Mouse (Mus musculus) embryo, embryonic 10.5 days (tissue): ENCODE data around the gene Rasl11a.
"Not testable (repeated sequence)": the region's sequence is repeated elsewhere in the genome, so short reads cannot be mapped to it uniquely, and the experiment has no call there.

Experiments
- DNase-seq: peaks from one replicate; pipeline ENCODE4 v3.0.0-alpha.2; 2015; ENCODE audit warnings: low spot score

The Rasl11a gene

DNA sequence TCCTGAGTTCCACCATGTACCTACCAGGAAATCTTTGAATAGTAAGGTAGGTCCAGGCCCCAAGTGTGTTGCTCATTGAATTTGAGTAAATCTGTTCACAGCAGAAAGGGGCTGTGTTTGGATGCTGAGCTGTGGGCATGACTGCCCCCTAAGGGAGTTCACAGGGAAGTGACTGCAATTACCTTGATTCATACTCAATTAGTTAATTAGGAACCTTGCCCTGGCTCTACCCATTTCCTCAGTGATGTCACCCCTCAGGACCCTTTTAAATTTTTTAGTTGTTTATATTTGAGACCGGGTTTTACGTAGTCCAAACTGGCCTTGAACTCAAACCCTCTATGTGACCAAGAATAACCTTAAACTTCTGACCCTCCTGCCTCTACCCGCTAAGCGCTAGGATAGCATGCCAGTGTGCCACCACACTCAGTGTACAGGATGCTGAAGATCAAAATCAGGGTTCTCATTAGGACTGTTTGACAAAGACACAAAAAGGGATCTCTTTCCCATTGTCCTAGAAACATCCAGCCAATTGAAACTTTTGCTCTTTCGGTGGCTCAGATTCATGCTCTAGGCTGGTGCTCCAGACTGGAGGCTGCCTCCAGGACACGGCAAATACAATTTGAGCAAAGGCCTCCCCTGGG is 450 bp upstream of the Rasl11a start:
- no peak for DNase-seq

DNA sequence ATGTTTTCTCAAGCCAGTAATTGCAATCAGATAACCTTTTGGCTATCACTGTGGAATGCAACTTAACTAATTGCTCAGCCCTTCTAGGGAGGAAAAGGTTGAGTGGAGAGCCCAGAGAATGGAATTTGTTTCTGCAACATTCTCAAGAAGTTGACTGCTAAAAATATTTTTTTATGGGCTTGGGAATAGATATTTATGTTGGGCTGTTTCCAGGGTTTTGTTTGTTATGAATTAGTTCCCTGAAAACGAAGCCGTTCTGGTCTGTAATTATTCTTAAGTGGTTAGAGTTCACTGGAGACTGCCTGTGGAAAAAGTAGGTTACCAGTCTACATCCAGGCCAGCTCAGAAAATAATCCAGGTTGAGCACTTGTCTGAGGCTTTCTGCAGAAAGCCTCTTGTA is 1.6 kb downstream of the Rasl11a start:
- no peak for DNase-seq

DNA sequence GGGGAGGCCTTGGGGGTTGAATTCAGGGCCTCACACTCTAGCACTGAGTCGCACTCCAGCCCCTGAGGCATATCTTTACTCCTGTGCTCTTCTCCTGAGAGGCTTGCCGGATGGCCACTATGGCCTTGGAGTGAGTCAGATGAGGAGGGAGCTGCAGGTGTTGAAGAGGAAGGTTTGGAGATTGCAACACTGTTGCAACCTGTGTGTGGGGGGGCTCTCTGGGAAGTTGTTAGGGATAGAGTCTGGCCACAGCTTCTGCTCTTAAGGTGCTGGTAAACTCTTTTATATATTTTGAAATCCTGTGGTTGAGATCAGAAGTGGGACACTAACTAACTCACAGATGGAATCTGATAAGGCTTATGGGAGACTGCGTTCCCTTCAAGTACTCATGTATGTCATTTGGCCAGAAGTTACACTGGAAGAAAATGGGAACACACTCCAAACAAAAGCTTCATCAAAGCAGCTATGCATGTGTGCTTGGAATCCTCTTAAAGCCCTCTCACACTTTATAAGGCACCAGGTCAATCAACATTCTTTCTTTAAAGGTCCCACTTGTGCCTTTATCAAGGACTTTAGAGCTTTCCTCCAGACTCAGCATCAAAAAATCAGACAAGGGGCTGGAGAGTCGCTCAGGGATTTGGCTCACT is 4.2 kb downstream of the Rasl11a start:
- no peak for DNase-seq

DNA sequence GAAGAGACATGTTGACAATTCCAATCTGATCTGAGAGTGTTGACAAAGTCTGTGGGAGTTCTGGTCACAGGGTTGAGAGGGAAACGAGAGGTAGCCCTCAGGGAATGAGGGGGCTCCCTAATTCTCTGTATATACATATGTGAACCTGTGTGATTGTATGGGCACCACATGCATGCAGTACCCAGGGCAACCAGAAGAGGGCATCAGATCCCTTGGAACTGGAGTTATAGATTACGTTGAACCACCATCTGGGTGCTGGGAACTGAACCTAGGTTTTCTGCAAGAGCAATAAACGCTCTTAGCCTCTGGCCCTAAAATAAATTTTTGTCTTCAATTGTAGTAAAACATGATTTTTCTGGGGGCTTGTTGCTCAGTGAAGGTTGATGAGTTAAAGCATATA is 11.2 kb downstream of the Rasl11a start:
- DNase-seq = no peak

DNA sequence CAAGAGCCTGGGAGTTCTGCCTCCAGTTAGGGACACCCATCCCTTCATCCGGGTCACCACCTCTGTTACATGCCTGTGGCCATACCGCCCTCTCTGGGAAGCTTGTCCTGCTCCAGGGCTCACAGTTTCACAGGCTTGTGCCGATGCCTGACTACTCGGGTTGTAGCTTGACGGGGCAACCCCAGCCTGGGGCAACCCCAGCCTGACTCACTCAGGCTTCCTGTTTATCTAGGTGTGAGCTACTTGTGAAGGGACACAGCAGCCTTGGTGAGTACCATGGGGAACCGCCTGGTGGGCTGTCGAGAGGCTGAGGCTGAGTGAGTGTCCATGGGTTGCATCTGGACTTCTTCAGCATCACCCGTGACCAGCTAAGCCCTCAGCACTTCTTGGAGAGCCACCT is 12.7 kb downstream of the Rasl11a start:
- no peak for DNase-seq

DNA sequence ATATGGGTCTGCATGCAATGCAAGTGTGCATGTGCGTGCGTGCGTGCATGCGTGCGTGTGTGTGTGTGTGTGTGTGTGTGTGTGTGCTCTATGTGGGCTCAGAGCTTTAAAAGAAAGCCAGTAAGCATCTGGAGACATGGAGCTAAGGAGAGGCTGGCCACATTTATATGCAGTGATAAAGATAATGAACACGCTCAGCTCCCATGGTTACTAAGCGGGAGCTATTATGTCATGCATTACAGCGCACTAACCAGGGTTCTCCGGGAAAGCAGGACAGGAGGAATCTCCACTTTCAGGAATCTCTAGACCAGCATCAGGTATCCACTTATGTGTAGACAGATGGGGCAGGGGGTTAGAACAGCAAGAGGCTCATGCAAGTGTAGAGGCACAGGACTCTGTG is 13.9 kb downstream of the Rasl11a start:
- DNase-seq = no peak

DNA sequence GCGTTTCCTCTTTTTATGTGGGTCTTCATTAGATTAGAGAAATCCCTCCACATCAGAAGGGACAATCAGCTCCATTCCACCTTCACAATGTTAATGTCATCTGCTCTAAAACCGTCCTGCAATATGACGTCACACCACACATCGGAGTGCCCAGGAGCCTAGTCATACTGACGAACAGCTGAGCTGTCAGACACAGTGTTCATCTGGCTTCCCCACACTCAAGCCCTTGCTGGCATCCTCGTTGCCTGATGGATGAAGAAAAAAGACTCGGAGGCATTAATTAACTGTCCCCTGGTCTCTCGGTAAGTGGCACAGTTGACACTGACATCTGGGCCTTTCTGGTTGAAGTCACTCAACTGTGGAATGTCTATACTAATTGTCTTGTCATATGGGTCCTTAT is 14.4 kb downstream of the Rasl11a start:
- DNase-seq = no peak

DNA sequence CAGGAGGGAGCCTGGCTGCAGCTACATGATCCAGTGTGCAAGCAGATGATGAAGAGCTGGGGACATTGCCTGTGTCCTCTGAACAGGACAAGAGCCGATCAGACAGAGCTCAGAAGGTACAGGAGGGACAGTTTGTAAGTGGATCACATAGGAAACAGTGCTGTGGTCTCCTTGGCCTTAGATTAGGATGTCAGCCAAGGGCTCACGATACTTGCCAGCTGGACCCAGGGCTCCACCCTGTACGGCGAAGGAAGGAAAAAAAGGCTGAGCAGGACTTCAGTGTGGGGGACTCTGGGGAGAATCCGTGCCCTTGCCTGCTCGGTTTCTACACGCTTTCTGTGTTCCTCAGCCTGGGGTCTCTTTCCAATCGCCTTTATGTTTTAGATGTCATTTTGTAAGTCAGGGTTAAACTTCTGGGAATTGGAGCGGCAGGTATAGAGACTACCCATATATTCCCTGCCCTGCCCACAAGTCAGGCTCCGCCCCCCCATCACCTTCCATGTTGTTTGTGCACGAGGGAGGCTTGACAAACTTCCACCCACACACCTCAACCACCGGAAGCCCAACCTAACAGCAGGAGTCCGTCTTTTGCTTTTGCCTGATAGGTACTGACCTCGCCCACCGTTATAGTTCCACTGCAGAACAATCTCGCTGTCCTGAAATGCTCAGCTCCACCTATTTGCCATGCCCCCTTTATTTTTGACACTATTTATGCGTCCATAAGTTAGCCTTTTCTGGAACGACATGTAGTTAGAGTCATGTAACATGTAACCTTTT is 15.5 kb downstream of the Rasl11a start:
- DNase-seq = no peak

DNA sequence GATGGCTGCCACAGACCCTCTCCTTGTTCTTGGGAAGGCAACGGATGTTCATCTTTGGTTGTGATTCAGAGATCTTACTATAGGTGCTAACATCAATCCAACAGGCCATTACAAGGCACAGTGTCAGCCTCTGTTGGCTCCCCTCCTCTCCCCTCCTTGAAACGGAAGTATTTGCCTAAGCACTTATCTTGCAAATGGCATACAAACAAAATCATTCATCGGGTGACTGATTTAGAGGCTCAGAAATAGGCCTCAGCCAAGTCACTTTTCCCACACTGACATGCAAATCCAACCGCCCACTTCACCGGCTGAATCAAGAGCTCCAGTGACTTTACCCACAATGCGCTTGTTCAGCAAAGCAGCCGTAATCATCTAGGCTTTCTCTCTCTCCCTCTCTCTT is 16.7 kb downstream of the Rasl11a start:
- DNase-seq = no peak

DNA sequence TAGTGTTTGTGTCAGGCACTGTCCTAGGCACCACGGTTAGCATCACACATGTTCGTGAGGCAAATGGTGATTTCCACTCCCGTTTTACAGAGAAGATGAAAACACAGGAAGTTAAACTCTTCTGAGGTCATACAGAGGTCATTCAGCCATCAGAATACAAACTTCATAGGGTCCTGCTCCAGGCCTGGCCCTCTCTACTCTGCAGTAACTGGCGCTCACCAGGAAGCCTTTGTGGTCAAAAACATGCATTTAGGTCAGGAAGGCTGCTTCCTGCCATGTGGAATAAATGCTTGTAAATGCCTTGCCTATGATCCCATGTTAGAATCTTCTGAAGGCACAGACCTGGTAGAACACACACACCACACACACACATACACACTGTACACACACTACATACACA is 20.6 kb downstream of the Rasl11a start:
- no peak for DNase-seq

DNA sequence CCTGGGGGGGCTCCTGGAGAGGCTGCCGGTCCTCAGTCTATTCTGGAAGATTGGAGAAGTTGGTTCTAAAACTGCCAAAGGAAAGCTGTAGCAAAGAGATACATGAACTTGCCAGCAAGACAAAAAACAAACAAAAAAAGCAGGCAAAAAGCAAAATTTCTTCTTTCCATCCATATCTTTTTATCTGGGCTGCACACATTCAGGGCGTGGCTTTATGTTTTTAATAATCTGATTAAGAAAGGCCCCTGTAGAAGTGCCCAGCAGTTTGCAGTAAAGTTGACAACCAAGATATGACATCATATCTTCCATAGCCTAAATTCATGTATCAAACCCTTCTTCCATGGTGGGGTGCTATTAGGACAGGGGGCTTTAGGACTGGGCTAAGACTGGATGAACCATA is 21.4 kb downstream of the Rasl11a start:
- no peak for DNase-seq

DNA sequence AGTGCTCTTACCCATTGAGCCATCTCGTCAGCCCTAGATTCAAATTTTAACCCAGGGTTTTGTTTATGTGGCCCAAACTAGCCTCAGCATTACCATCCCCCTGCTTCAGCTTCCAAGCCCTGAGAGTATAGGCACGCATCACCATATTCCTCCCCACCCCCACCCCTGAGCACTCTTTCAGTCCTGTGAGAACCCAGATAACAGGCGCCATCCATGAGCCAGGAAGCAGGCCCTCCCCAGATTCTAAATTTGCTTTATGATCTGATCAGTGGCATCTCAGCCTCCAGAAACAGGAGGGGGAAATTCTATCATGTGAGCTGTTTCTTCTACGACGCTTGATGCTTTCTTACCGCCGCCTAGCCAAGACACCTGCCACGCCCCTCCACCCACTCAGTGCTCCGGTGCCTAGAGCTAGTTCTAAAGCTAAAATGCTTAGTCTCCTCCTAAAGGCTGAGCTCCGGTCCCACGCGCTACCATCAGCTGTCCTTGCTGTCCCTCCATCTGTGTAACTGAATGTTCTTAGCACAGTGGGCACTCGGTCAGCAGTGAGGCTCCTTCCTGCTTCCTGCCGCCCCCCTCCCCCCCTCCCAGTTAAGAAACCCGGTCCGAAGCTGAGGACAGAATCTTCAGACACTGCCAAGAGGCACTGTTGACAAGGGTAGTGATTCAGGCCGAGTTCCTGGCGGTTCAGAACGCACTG is 22.5 kb downstream of the Rasl11a start:
- peak; percentile 44 for DNase-seq

DNA sequence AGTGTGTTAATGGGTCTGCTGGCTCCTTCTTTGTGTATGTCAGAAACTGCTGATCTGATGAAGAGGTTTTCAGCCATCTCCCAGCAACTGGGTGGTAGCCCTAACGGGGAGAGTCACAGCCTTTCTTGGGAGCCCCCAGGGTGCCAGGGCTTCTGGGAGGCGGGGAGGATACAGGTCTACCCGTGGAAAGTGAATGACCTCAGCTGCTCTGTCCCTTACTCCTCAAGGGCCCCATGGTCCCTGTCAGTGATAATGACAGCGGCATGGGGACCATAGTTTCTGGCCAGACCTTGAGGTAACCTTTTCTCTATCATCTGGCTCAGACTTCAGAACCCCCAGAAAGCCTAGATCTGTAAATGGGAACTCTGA is 23.1 kb downstream of the Rasl11a start:
- no peak for DNase-seq

DNA sequence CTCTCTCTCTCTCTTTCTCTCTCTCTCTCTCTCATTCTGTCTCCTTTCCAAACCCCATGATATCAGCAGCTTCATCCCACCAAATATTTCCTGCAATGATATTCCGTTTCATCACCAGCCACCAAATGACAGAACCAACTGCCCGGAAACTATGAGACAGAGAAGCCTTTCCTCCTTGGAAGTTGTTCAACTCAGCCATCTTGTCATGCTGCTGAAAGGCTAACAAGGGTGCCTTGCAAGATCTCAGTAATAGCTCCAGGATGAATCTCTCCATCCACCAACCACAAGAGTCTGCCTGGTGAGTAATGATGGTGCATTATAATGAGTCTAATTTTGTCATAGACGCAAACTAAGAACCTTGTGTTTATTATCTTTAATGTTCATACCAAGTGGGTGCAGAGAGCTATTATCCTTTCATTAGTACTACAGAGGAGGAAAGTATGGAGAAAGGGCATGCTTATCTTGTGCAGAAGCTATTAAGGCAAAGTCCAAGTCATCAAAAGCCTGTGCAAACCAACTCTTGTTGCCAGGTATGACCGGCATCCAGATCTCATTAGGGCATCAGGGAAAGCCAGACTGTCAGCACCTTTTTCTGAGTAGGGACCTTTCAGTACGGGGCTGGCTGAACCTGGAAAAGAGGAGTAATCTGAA is 28.2 kb downstream of the Rasl11a start:
- DNase-seq = no peak

DNA sequence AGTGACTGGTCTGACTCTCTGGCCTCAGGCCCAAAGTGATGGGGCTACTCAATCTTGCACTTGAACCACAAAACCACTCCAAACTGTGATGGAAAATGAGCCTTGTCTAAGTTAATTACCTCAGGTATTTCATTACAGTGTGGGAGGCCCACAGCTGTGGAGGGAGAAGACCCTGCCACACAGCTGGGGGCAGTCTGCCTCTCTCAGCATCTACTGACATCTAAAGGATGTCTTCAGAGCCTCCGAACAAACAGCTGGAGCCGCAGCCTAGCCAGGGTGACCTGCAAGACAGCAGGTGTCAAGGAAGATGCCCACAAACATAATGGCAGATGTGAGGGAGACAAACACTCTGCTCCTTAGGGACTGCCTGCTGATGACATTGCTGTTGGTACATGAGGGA is 31.2 kb downstream of the Rasl11a start:
- no peak for DNase-seq

DNA sequence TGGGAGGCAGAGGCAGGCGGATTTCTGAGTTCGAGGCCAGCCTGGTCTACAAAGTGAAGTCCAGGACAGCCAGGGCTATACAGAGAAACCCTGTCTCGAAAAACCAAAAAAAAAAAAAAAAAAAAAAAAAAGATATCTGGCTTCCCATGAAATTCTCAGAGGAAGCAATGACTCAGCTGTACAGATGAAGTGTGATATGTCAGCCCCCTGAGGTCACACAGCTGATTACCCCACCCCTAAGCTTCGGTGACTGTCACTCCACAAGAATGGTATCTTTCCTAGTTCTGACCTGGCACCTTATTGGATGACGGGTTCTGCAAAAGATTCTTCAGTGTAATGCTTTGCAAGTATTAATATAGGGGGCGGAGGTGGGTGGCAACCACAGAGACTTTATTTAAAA is 33.0 kb downstream of the Rasl11a start:
- DNase-seq = not testable (repeated sequence)

DNA sequence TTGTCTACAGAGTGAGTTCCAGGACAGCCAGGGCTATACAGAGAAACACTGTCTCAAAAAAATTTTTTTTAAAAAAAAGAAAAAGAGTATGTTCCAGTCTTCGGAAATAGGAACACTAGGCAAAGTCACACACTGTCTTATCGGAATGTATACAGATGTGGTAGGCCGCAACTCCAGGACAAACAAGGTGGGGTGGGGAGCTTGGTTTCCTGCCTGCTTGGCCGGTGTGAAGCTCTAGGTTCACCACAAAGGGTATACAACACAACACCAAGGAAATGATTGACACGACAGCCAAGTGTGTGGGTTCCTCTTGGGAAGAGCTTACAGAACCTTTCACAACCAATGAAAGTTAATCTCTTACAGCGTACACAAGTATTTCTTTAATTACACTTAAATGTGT is 37.4 kb downstream of the Rasl11a start:
- DNase-seq = no peak

DNA sequence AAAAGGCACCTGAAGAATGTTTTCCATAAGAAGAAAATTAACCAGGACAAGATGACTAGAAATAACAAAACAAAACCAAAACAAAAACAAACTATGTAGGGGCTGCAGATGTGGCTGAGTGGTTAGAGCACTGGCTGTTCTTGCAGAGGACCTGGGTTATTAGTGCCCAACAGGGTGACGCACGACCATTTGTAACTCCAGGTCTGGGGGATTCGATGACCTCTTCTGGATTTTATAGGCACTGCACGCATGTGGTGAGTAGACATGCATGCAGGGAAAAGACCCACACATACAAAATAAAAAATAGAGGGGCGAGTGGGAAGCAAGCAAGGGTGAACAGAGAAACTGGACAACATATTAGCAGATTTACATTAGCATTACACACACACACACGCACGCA is 38.2 kb downstream of the Rasl11a start:
- no peak for DNase-seq

DNA sequence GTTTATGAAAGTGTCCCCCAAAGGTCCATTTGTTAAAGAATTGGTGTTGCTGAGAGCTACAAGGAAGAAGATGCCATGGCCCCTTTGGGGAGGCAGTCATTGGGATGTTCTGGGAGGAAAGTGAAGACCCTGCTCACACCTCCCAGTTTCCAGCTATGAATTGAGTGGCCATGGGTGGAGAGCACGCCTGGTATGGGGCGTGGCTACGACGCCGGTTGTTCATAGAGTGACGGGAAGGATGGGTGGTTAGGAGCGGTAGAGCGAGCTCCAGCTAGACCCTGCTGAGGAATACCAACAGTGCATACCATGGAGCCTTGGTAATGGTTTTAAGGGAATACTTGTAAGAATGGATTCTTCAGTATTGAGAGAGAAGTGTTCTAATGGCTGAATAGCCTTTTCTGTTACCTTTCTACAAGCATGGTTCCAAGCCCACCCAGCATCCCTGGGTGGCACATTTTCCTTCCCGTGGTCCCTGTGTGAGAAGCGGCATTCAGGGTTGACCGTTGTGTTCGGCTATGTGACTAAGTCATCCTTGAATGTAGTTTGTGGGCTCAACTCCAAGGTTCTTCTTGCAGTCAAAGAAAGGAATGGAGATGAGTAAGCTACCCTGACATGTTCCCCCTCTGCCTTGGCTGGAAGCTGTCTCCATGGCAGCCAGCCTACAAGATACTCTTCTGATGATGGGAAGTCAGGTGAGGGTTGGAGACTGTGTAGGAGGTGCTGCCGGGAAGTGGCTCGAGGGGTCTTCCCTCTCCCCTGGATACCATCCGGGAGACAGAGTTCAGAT is 38.8 kb downstream of the Rasl11a start:
- DNase-seq = no peak

DNA sequence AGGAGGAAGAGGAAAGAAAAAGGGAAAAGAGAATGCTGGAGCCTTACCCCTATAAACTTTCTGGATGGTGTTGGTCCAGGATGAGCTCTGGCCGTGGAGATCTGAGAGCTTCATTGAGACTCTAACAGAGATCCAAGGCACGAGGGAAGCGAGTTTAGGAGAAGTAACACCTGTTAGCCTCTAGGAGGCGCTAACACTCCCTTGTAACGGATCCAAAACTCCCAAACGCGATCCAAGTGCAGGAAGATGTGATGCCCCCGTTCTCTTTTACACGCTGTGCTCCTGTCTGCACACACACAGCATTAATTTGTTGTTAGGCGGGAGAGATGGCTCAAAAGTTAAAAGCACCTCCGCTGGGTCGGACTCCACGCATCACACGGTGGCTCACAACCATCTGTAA is 46.3 kb downstream of the Rasl11a start:
- DNase-seq = peak; percentile 84

DNA sequence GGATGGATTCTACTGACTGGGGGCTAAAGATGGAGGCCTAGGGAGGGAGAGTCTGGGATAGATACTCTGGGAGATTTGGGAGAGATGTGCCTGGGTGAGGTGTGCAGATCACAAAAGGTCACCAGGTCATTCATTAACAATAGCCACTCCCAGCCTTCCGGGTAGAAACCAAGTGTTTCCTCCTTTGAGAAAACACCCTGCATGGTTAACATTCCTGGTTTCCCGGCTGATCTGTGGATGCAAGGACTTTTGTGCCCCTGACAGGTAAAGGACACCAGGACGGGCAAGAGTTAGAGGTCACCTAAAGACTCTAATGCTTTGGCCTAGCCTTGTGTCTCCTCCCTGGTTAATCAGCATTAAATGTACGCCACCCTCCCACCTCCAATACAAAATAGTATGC is 48.0 kb downstream of the Rasl11a start:
- no peak for DNase-seq
